Mouse (Mus musculus): ENCODE measurements at regions not wholly inside any gene's neighbourhood (a gene's known extent, or its start where the extent isn't known, plus 50 kb on each side); places are given as distances from the start of the nearest gene placed in this dataset.

GRCm38 (mm10) chr10:8618676-8619075, 100.1 kb upstream of the Ust start:
- no peak for TF ChIP-seq CTCF (conservative IDR thresholded peaks at IDR 0.05; ENCODE audit: low read length)
- TF ChIP-seq POU5F1 (IDR thresholded peaks at IDR 0.05; ENCODE audit: borderline replicate concordance, low read length), result no peak
